Mouse (Mus musculus): Measurements from ENCODE around the gene Cntfr. TPM values are rescaled to one million over a fixed set of nuclear protein-coding genes. Genes with fewer than 3 reads are reported as not detected.
"Not testable (repeated sequence)": the region's sequence is repeated elsewhere in the genome, so short reads cannot be mapped to it uniquely, and the experiment has no call there.

The Cntfr gene
- polyA plus RNA-seq, 1 experiment from 2014 or later: 6.7 TPM

DNA sequence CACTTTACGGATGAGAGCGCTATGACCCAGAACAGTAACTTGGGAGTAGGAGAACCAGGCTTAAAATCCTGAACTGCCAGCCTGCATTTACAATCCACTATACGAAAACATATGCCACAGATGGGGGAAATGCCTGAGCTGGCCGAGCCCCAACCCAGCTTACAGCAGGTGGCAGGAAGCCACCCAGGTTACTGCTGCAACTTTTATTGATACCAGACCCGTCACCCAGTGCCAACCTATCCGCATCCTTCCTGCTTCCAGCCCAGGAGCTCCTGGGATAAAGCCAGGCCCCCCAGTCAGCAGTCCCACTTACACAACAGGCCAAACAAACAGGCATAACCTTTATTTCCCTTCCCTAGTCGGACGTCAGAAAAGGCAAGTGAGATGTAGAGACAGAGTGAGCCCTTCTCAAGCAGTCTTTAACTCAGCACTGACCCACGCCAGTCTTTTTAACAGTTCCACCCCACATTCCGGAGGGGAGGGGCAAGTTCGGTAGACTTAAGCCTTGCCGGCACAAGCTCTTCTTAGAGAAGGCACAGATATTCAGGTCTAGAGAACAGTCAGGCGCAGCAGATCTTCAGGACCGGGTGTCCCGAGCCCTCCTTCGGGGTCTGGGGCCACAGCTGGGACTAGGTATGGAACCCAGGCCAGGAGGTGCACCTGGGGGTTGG lies 15.0 kb upstream of the Cntfr start:
- ChIA-PET POLR2A (no interaction called here), CTCF (interaction anchor here (6.5 kb wide), 1 partner anchor 26 kb away, joined by 40 read pairs; no protein-coding TSS in a partner anchor)
- DNase-seq (ENCODE audit: low read depth, low spot score): no peak
- TF ChIP-seq CTCF (IDR thresholded peaks at IDR 0.05): no peak
- in situ Hi-C loops (cut with MboI; ENCODE audit: low pct_unique_long_range_greater_than_20kb): loop anchor here (25.0 kb wide), 1 partner anchor 575 kb away; the partner anchor contains the start of gene Ube2r2
- no peak for ATAC-seq
- H3K27me3 ChIP-seq: no peaks in the 10 kb centered on the region

DNA sequence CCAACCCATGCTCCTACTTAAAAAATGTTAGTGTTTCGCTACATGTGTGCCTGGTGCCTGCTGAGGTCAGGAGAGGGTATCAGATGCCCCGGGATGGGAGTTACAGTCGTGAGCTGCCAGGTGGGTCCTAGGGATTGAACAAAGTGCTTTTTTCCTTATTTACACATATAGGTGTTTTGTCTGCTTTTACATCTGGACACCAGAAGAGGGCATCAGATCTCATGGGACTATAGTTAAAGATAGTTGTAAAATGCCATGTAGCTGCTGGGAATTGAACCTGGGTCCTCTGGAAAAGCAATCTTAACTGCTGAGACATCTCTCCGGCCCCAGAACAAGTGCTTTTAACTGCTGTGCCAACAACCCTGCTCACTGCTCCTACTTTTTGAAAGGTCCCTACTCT lies 13.3 kb upstream of the Cntfr start:
- POLR2A ChIA-PET: no interaction called here
- DNase-seq (ENCODE audit: low read depth, low spot score) (no peak), ATAC-seq (no peak)
- no peak for TF ChIP-seq CTCF (IDR thresholded peaks at IDR 0.05)
- no peaks in the 10 kb centered on the region for H3K27me3 ChIP-seq
- in situ Hi-C loops (cut with MboI; ENCODE audit: low pct_unique_long_range_greater_than_20kb): loop anchor here (25.0 kb wide), 1 partner anchor 573 kb away; the partner anchor contains the start of gene Ube2r2
- CTCF ChIA-PET: no interaction called here

DNA sequence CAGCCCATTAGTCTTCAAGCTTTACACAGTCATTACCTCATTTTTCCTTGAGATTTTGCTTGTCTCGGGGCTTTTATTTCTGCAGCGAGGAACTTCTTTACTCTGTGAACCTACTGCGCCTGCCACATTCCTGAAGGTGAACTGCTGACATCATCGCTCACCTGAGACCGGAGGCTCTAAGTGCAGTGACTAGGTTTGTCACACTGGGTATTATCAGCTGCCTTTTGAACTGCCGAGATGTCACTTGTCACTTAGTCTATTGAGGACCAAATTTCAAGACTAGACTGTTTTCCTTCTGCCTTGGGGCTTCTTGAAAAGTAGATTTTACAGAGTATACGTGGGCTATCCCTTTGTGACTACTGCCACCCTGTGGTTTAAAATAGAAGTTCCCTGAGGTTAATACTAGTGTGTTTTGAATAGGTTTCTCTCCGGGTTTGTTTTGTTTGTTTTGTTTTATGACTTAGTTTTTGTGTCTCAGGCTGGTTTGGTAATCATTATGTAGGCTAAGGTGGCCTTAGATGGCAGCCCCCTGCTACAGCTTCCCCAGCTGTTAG lies 11.4 kb upstream of the Cntfr start:
- ChIA-PET CTCF (interaction anchor here (0.9 to 1.4 kb wide), 10 partner anchors 31 to 243 kb away, joined by 3 to 12 read pairs (median 3); no protein-coding TSS in a partner anchor), POLR2A (interaction anchor here (0.6 kb wide), 1 partner anchor 37 kb away, joined by 3 read pairs; no protein-coding TSS in a partner anchor)
- ATAC-seq (no peak), DNase-seq (ENCODE audit: low read depth, low spot score) (no peak)
- in situ Hi-C loops (cut with MboI; ENCODE audit: low pct_unique_long_range_greater_than_20kb): loop anchor here (5.0 to 25.0 kb wide), 3 partner anchors 51 to 571 kb away; partner anchors contain the start of gene Ube2r2
- H3K27me3 ChIP-seq: no peaks in the 10 kb centered on the region
- no peak for TF ChIP-seq CTCF (IDR thresholded peaks at IDR 0.05)

DNA sequence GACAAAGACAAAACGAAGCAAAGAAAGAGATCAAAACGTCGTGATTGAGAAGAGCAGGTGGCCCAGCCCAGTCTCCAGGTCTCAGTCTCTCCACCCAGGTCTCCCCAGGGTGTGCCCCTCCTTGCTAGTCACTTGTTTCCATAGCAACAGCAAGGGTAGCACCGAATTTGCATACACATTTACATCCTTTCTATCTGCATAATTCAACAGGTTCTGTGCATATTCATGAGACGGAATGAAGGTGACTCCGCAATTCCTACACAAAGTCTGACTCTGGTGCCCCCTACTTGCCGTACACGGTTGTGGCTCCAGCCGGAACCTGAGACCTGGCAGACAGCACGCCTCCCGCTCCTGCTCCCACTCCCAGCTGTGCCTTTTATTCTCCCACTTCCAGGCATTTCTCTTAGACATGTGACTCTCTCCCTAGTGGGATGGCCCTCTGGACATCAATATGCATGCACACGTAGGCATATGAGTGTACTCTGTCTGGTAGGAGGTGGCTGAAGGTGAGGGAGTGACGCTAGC lies 10.2 kb upstream of the Cntfr start:
- ATAC-seq (no peak), DNase-seq (ENCODE audit: low read depth, low spot score) (no peak)
- no peak for TF ChIP-seq CTCF (IDR thresholded peaks at IDR 0.05)
- in situ Hi-C loops (cut with MboI; ENCODE audit: low pct_unique_long_range_greater_than_20kb): loop anchor here (5.0 to 25.0 kb wide), 3 partner anchors 50 to 570 kb away; partner anchors contain the start of gene Ube2r2
- no peaks in the 10 kb centered on the region for H3K27me3 ChIP-seq
- ChIA-PET CTCF (interaction anchor here (0.9 to 2.0 kb wide), 8 partner anchors 54 to 242 kb away, joined by 3 to 12 read pairs (median 4); partner anchors contain the start of genes Kif24 and Nudt2), POLR2A (interaction anchor here (1.2 kb wide), 1 partner anchor 45 kb away, joined by 3 read pairs; no protein-coding TSS in a partner anchor)

DNA sequence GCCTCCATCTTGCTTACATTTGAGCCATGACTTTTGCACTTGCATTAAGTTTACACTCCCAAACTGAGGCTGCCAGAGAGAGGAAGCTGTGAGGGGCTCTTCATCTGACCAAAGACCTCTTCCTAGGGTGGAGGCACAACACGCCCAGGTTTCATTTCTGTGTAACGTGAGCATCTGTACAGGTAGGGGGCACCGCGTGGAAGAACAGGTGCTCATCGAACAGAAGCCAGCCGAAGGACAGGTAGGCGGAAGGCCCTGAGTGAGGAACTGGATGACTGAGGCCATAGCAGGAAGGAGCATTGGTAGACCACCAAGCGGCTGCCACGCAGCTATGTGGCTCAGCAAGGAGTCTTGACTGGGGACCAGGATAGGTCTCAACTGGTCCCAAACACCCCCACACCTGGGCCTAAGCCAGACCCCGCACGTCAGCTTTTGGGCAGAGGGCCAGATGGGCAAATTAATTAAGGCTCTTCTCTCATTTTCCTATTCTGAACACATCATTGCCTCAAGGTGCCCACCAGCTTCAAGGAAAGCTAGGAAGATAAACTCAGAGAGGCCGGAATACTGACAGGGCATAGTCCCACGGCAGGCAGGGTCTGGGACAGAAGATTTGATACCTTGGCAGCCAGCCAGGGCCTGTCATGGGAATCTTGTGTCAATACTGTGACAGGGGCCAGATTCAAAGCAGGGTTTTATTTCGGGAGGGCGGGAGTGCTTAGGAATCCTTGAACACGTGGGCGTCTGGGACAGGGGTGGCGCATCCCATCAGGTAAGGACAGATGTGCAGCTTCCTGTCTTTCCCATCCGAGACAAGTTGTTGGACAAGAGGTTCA lies 9.2 kb upstream of the Cntfr start:
- ATAC-seq (no peak), DNase-seq (ENCODE audit: low read depth, low spot score) (no peak)
- TF ChIP-seq CTCF (IDR thresholded peaks at IDR 0.05): no peak
- POLR2A ChIA-PET: interaction anchor here (1.2 kb wide), 1 partner anchor 44 kb away, joined by 3 read pairs; no protein-coding TSS in a partner anchor
- CTCF ChIA-PET: interaction anchor here (1.3 to 2.0 kb wide), 3 partner anchors 53 to 241 kb away, joined by 3 to 6 read pairs (median 5); partner anchors contain the start of genes Kif24 and Nudt2
- in situ Hi-C loops (cut with MboI; ENCODE audit: low pct_unique_long_range_greater_than_20kb): loop anchor here (5.0 to 25.0 kb wide), 3 partner anchors 49 to 569 kb away; partner anchors contain the start of gene Ube2r2
- H3K27me3 ChIP-seq: no peaks in the 10 kb centered on the region

DNA sequence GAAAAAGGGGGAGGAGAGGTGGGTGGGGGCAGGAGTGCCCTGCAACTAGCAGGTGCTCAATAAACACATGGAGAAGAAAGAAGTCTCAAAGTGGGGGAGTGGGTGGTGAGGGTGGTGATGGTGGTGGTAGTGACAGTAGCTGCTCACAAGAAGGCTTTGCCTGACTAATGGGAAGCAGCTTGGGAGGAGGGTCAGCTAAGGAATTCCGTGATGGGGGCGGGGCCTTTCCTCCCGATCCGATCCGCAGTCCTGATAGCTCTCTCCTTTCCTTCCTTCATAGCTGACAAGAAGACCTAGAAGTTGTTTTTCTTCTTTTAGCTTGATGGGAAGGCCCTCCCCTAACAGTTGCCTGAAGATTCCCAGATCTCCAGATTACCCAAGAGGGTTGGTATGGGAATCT lies 7.8 kb upstream of the Cntfr start:
- no peak for TF ChIP-seq CTCF (IDR thresholded peaks at IDR 0.05)
- ChIA-PET POLR2A (no interaction called here), CTCF (no interaction called here)
- DNase-seq (ENCODE audit: low read depth, low spot score) (no peak), ATAC-seq (no peak)
- in situ Hi-C loops (cut with MboI; ENCODE audit: low pct_unique_long_range_greater_than_20kb): loop anchor here (5.0 to 25.0 kb wide), 3 partner anchors 47 to 567 kb away; partner anchors contain the start of gene Ube2r2
- H3K27me3 ChIP-seq: no peaks in the 10 kb centered on the region

DNA sequence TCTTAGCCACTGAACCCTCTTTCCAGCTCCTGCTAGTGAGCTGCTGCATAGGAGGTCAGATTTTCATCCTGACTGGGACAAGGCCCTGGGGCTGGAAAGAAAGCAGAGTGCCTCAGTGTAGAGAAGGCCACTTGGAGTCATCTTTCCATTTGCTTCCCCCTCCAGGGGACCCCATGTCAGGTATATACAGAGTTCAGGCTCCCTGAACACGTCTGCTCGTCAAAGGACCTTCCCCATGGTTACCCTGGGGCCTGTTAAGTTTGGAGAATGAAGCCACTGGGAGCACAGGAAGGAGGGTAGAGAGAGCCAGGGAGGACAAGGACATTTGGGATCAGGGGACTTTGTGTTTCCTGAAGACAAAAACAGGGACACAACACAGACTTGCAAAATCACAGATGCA lies 5.3 kb upstream of the Cntfr start:
- in situ Hi-C loops (cut with MboI; ENCODE audit: low pct_unique_long_range_greater_than_20kb): loop anchor here (25.0 kb wide), 1 partner anchor 565 kb away; the partner anchor contains the start of gene Ube2r2
- H3K27me3 ChIP-seq, POLR2A ChIA-PET: not testable (repeated sequence)

DNA sequence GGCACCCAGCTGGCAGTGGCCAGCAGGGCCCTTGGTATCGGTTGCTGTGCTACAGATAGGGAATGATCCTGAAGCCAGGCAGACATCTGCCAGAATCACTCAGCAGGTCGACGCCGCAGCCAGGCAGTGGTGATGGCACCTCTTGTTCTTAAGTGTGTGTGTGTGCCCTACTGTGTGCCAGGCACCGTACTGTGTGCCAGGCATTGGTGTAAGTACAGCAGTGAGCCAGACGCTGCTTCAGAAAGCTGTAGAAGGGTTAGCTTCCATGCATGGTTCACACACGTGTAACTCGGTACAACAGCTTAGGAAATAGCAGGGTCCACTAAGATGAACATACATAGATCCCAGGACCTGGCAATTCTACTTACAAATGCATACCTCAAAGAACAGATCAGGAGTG lies 3.3 kb upstream of the Cntfr start:
- DNase-seq (ENCODE audit: low read depth, low spot score); H3K27me3 ChIP-seq; CTCF ChIA-PET; POLR2A ChIA-PET; ATAC-seq: not testable (repeated sequence)
- in situ Hi-C loops (cut with MboI; ENCODE audit: low pct_unique_long_range_greater_than_20kb): loop anchor here (25.0 kb wide), 1 partner anchor 563 kb away; the partner anchor contains the start of gene Ube2r2

More for the DNA sequence above, 5.3 kb upstream of the Cntfr start:
- ATAC-seq; DNase-seq (ENCODE audit: low read depth, low spot score); CTCF ChIA-PET: not testable (repeated sequence)

DNA sequence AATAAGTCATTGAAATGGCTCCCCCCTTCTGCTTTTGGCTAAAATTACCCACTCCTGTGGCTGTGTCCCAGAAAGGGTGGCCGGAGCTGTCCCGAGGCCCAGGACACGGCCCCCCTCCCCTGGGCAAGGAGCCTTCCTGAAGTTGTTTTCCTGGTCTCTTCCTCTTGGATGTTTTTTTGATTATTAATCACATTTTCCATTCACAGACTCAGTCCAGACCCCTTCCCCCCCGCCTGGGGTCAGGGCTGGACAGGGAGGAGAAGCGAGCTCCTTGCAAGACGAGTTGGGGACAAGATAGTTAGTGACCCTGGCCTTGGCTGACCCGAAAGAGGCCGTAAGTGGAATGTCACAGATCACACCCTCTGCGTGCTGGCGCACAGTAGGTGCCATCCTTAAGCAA lies 2.9 kb upstream of the Cntfr start, which contains the start of gene Il11ra1:
TSS of gene Il11ra1 (plus strand) at position 207 of the 400 bp plus-strand sequence.
- CTCF ChIA-PET: not testable (repeated sequence)

DNA sequence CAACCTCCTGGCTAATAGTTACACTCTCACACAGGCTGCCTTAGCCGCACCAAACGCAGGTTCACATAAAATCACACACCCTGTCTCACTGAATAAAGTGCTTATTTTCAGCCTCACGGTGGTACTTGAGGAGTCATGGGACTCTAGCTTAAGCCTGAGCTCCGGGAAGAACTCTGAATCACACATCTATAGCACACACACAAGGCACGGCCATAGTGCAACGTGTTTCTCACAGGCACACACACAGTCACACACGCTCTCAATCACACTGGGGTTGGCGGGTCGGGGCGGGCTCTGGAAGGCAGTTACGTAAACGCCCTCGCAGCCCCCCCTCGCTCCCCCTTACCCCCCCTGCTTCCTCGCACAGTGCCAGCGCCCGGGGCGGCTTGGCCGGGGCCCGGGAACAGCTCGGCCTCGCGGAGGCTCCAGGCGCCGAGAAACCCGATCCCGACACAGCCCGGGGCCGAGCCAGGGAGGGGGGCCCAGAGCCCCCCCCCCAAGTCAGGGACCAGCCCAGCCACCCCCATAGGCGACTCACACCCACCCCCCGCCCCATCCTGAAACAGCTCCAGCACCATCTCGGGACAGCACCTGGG lies 1.6 kb upstream of the Cntfr start:
- in situ Hi-C loops (cut with MboI; ENCODE audit: low pct_unique_long_range_greater_than_20kb); H3K27me3 ChIP-seq; ATAC-seq; POLR2A ChIA-PET; CTCF ChIA-PET; DNase-seq (ENCODE audit: low read depth, low spot score): not testable (repeated sequence)

More for the DNA sequence above, 2.9 kb upstream of the Cntfr start, which contains the start of gene Il11ra1:
- POLR2A ChIA-PET; ATAC-seq; DNase-seq (ENCODE audit: low read depth, low spot score); H3K27me3 ChIP-seq: not testable (repeated sequence)
- in situ Hi-C loops (cut with MboI; ENCODE audit: low pct_unique_long_range_greater_than_20kb): loop anchor here (25.0 kb wide), 1 partner anchor 562 kb away; the partner anchor contains the start of gene Ube2r2

DNA sequence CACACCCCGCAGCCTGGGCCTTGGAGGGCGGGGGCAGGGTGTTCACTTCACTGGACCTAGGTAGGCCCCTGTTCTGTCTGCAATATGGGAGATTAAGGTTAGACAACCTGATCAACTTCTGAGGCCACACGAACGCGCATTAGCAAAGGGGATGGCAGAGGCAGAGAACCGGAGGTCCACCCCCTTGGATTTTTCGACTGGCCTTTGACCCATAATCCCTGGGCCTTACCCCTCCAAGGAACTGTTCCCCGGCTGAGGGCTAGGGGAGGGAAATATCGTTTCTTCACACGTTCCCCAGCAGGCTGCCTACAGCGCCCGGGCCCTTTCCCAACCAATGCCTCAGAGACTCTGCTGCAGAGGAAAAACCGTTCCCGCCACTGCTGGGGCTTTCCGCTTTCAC lies 437 bp downstream of the Cntfr start:
- H3K27me3 ChIP-seq; CTCF ChIA-PET; POLR2A ChIA-PET; ATAC-seq; DNase-seq (ENCODE audit: low read depth, low spot score); in situ Hi-C loops (cut with MboI; ENCODE audit: low pct_unique_long_range_greater_than_20kb): not testable (repeated sequence)

DNA sequence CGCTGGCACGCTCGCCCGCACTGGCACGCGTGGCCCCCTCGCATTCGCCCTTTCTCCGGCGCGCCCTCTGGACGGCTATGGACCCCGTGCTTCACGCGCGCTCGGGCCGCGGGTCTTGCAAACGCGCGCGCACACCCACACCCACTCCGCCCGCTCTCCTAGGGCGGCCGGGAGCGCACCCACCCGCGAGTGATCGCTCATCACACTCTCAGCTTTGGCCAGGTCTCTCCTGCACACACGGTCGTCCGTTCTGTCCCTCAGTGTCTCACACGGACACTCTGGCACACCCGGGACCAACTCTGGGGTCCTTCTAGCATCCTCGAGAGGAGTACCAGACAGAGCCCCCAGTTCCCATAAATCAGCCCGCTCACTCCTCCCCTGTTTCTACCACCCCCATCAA lies 1.1 kb downstream of the Cntfr start:
- POLR2A ChIA-PET; in situ Hi-C loops (cut with MboI; ENCODE audit: low pct_unique_long_range_greater_than_20kb); ATAC-seq; DNase-seq (ENCODE audit: low read depth, low spot score); CTCF ChIA-PET; H3K27me3 ChIP-seq: not testable (repeated sequence)

DNA sequence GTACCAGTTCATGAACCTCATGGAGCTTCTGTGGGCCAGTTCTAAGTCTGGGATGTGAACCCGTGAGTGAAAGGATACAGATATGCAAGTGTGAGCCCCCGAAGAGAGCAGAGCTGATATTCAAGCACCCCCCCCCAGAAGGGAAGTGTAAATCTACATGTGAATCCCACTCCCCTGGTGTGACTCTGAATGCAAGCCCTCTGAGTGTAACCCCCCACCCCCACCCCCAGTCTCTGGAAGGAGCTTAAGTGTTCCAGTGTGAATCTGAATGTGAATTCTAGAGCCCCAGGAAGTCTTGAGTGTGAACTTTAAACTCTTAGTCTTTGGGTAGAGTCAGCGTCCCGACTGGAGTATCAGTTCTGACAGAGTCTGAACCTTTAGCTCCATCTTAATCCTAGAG lies 3.4 kb downstream of the Cntfr start:
- DNase-seq (ENCODE audit: low read depth, low spot score); in situ Hi-C loops (cut with MboI; ENCODE audit: low pct_unique_long_range_greater_than_20kb); POLR2A ChIA-PET; ATAC-seq; H3K27me3 ChIP-seq; CTCF ChIA-PET: not testable (repeated sequence)

All from Patski (cell line).